Comparison of ENCODE assay signal across 9 mouse cellular contexts in genomic region chr12:86132799-86133198, GRCm38 (mm10). TPM values are rescaled to one million over a fixed set of nuclear protein-coding genes. Genes with fewer than 3 reads are reported as not detected.
DNase-seq lines count a peak whose midpoint lies in the region; ATAC-seq lines count a peak whose summit lies in the region.
"Had no signal": no experiment of that assay in that cellular context is flagged by ENCODE, and none has a peak within 500 bp of the region (broad histone marks: within the 10 kb centered on the region; RNA-seq: fewer than 3 reads in every experiment).

No protein-coding gene starts in this region.

- peak; percentile 48 for DNase-seq in adrenal gland, adult 2 months
- DNase-seq in adrenal gland, postnatal 25 days, result no peak
- DNase-seq in B cell, adult 2 months, result peak; percentile 65 to 69
- peak; percentile 45 for DNase-seq in c-Kit-positive CD71-positive TER-119-positive erythroid progenitor cells, embryonic 14.5 days (ENCODE audit: low spot score)
- peak; percentile 92 for DNase-seq in forebrain, embryonic 14.5 days (ENCODE audit: low spot score)
- peak; percentile 25 to 29 for DNase-seq in kidney, postnatal 4 days
- peak; percentile 78 for DNase-seq in lung, postnatal 10 days
- DNase-seq in right cerebral cortex, postnatal 25 days, result peak; percentile 37

- H3K9me3 ChIP-seq in forebrain, embryonic 14.5 days (replicated peaks; ENCODE audit: control insufficient read depth, low read length), result no peaks in the 10 kb centered on the region
- H3K9me3 ChIP-seq: limb, embryonic 12.5 days had no signal

- H3K4me1 ChIP-seq in forebrain, embryonic 14.5 days (ENCODE audit: control insufficient read depth, insufficient read depth, low read length), result no peaks in the 10 kb centered on the region

- no peak overlapping the region for H3K4me2 ChIP-seq in forebrain, embryonic 14.5 days (ENCODE audit: low read length)
- H3K4me2 ChIP-seq: limb, embryonic 12.5 days had no signal

- no peaks in the 10 kb centered on the region for H3K27me3 ChIP-seq in forebrain, embryonic 14.5 days (replicated peaks; ENCODE audit: control insufficient read depth, insufficient read depth, low read length)
- H3K27me3 ChIP-seq: limb, embryonic 12.5 days had no signal

- no peak overlapping the region for H3K4me3 ChIP-seq in forebrain, embryonic 14.5 days (ENCODE audit: low read depth, low read length)
- H3K4me3 ChIP-seq: limb, embryonic 12.5 days had no signal

- H3K36me3 ChIP-seq in forebrain, embryonic 14.5 days (ENCODE audit: control insufficient read depth, insufficient read depth, low read length), result no peaks in the 10 kb centered on the region
- H3K36me3 ChIP-seq: limb, embryonic 12.5 days had no signal

- 21% methylated on average over 2 of the region's 2 CpGs for WGBS in forebrain, embryonic 14.5 days

- no peak overlapping the region for H3K27ac ChIP-seq in forebrain, embryonic 14.5 days (ENCODE audit: low read depth, low read length)
- H3K27ac ChIP-seq: limb, embryonic 12.5 days had no signal

- no peak overlapping the region for H3K9ac ChIP-seq in forebrain, embryonic 14.5 days (ENCODE audit: low read length)
- H3K9ac ChIP-seq: limb, embryonic 12.5 days had no signal

- peak; percentile 66; the same call in 1 of the 2 replicates for ATAC-seq in forebrain, embryonic 14.5 days

RNA-seq across cellular contexts. Expression of gene Ift43, which starts 50.5 kb away (rescaled TPM):
- 10 to 100 TPM; 18.3 to 30.3 TPM for total RNA-seq in adrenal gland, adult 2 months (2021)
- polyA plus RNA-seq in adrenal gland, adult 2 months (2012; rRNA removed), result 10.6 and 10.9 TPM in 2 replicates
- 21.6 and 27.4 TPM in 2 replicates for total RNA-seq in adrenal gland, postnatal 25 days (2021)
- 73.7 and 82.0 TPM in 2 replicates for polyA plus RNA-seq in forebrain, embryonic 14.5 days (2014; fragmentation: Nextera tagmentation; extraction: Ambion mirVana)

RNA-seq across cellular contexts. Expression of gene Tgfb3, which starts 54.0 kb away (rescaled TPM):
- 10 to 100 TPM in 1 of 2 experiments, 1 to 10 TPM in 1; 9.7 to 16.3 TPM for total RNA-seq in adrenal gland, adult 2 months (2021)
- polyA plus RNA-seq in adrenal gland, adult 2 months (2012; rRNA removed), result 8.7 TPM in 2 replicates
- 7.6 and 9.5 TPM in 2 replicates for total RNA-seq in adrenal gland, postnatal 25 days (2021)
- polyA plus RNA-seq in forebrain, embryonic 14.5 days (2014; fragmentation: Nextera tagmentation; extraction: Ambion mirVana), result 4.0 and 5.1 TPM in 2 replicates
